Mouse (Mus musculus): ENCODE data around the gene Timd2.
"Not testable (repeated sequence)": the region's sequence is repeated elsewhere in the genome, so short reads cannot be mapped to it uniquely, and the experiment has no call there.

Gene Timd2

DNA sequence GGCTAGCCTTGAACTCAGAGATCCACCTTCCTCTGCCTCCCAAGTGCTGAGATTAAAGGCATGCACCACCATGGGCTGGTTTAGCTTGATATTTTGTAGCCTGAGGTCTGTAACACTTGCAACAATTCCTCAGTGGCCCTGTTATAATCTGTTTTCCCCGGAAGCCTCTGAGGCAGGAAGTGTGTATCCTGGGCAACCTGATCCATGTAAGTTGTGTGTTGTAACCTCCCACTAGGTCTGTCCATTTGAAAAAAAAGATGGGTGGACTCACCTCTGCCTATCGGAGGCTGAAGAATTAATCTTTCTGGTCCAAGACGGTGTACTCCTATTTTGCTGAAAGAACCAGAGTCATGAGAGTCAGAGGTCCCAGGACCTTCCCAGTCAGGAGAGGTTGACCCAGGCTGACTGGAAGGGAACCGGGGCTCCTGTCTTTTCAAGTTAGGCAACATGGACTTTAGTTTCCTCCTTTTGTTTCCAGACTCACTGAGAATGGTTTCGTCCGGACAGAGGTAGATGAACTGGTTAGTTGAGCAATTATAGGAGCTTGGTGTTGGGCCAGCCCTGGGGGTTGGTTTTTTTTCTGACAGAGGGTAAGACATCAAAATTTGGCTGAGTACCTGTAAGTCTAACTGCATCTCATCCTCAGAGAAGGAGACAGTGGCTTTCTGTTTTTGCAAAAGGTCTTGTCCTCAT lies at the start of gene Timd2:
Gene Timd2 (minus strand): TSS at position 398 of the 693 bp plus-strand sequence.
- no peak for DNase-seq (ENCODE audit: low read depth in 1 of 2, low spot score in 2 of 2)

DNA sequence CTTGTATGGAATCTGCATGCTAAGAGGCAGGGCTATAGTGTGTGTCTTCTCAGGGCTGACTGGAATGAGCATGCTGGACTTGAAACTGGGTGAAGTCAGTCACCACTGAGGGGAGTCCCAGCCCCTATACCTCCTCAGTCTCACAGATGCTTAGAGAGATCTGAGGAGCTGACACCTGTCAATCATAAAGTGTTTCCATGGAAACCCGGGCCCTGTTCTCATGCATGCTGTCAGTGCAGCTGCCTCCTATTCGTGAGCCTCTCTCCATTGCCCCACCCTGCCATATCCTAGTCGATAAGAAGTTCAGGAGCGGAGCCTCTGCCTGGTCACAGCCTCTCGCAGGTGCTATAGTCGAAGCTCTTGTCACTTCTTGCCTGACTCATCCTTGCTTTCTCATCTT lies 48.9 kb upstream of the Timd2 start:
- DNase-seq (ENCODE audit: low read depth in 1 of 2, low spot score in 2 of 2): not testable (repeated sequence)

DNA sequence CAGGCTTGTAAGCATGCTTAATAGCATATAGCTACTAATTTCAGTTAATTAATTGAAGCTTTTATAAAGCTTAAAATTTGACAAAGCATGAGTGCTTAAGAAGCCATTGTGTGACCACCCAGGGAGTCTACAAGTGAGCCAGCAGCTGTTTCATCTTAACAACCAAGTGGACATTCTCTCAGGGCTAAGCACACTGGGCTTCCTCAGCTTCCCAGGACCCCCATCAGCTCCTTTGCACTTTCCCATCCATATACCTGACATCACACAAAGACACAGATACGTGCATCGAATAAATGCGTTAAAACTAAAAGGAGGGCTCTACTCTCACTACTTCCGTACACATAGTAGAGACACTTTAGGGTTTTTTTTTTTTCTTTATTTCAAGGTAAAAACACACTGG lies 47.8 kb upstream of the Timd2 start:
- no peak for DNase-seq (ENCODE audit: low read depth in 1 of 2, low spot score in 2 of 2)

DNA sequence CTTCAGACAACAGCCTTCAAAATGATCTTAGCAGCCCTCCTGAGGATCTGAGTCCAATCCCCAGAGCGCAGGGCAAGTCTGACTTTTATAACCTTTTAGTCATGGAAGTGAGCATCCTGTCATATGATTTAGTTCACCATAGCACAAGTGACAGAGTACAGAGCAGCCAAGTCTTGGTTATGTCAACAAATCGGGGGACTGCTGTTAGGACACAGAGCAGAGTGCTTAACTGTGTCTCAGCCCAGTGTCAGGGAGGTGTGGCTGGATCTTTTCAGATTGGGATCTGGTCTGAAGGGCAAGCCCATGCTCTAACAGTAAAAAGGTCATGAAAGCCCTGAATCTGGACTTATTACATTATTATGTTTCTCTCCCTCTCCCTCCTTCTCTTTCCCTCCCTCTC lies 46.8 kb upstream of the Timd2 start:
- DNase-seq (ENCODE audit: low read depth in 1 of 2, low spot score in 2 of 2): no peak

DNA sequence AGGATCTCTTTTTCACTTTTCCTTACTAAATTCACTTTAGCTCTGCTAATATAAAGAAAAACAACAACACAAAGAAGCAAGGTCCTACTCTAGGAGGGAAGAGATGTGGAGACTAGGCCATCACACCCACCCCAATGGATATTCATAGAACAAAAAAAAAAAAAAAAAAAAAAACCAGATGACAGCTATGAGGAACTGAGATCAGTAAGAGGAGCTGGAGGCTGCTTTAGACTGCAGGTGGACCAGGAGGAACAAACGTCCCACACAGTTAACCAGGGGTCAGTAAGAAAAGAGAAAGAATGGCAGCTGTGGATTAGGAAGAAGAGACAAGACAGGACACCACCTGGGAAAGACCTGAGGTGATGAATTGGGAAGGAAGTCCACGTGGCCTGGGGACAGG lies 41.1 kb upstream of the Timd2 start:
- no peak for DNase-seq (ENCODE audit: low read depth in 1 of 2, low spot score in 2 of 2)

DNA sequence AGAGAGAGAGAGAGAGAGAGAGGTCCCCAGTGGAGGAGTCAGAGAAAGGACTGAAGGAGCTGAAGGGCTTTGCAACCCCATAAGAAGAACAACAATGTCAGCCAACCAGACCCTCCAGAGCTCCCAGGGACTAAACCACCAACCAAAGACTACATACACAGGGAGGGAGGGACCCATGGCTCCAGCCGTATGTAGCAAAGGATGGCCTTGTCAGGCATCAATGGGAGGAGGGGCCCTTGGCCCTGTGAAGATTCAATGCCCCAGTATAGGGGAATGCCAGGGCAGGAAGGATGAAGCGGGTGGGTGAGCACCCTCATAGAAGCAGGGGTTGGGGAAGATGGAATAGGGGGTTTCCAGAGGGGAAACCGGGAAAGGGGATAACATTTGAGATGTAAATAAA lies 34.9 kb upstream of the Timd2 start:
- no peak for DNase-seq (ENCODE audit: low read depth in 1 of 2, low spot score in 2 of 2)

DNA sequence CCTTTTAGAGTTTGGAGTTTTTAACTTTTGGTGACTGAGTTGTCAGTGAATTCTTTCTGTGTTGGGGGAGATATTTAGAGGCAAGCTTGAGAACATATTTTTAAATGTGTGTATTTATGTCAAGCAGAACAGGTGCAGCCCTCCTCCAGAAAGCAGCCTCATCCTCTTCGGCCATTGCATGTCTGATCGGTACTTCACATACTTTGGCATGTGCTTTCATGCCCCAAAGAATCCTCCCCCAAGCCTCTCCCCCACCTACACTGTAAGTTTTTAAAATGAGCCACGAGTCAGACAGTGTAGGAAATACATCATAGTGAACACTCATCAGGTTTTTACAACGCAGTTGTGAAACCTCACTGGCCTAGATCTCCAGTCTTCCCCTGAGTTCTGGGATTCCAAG lies 34.0 kb upstream of the Timd2 start:
- DNase-seq (ENCODE audit: low read depth in 1 of 2, low spot score in 2 of 2): no peak

DNA sequence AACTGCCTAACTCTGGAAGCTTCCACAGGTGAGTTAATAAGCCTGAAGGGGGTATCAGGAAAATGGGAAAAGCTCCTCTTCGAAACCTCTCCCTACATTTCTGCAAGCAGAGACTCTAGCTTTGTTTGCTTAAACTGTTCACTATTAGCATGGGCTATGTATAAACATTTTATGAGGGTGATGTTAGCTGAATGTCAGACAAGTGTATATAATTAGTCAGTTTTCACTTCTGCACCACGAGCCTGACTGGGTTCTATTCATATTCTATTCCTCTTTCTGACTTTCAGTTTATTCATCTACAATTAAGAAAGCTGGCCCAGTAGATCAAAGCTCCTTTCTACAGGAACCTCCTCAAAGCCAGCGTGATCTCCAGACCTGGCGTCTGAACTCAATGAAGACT lies 32.6 kb upstream of the Timd2 start:
- no peak for DNase-seq (ENCODE audit: low read depth in 1 of 2, low spot score in 2 of 2)

DNA sequence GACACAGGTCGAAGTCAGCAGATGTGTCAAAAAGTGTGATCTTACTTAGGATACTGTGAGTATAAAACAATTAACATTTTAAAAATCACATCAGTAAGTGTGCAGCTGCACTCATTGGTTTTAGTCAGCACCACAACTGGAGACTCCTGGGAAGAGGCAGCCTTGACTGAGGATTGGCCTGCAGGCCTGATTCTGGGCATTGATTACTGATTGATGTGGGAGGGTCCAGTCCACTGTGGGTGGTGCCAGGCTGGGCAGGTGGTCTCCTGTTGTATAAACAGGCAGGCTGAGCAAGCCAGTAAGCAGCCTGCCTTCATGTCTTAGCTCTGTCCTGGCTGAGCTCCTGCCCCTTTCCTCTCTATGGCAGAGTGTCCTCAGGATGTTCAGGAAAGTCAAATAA lies 28.2 kb upstream of the Timd2 start, which contains the start of gene Havcr1:
Gene Havcr1 (plus strand): TSS at position 5 of the 400 bp plus-strand sequence.
- not testable (repeated sequence) for DNase-seq (ENCODE audit: low read depth in 1 of 2, low spot score in 2 of 2)

DNA sequence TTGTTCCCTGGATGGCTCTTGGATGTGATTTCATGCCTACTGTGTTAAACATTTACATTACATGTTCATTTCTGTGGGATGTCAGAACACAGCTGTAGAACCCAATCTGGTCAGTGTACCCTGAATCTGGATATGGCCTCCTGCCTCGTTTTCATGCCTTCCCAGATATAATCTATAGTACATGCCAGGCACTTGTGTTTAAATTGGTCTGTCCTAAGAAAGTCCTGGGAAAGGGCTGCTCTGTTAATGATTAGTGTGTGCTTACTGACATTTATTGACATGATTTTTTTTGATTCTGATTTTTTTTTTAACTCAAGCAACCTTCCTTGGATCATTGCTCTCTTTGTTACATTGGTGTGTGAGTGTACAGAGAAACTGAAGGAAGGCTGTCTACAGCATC lies 27.8 kb upstream of the Timd2 start:
- DNase-seq (ENCODE audit: low read depth in 1 of 2, low spot score in 2 of 2): no peak

DNA sequence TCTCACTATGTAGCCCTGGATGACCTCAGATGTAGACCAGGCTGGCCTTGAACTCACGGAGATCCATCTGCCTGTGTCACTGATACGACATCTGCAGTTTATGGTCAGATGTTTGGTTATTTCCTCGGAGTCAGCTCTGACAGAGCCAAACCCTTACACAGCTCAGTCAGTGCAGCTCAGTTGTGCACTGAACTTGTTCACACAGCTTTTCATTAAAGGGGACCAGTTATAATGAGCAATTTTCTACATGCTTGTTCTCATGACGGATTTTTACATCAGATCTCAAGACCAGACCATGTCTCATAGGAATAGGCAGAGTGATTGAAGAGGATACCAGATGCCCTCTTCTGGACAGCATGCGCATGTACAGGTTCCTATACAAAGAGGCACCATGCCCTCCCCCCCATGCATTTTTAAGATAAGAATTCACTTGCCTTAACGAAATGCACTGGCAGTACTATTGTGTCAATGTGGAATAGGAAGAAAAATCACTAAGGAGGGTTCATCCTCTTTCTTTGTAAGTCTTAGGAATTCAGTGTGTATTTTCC lies 26.5 kb upstream of the Timd2 start:
- DNase-seq (ENCODE audit: low read depth in 1 of 2, low spot score in 2 of 2): no peak

DNA sequence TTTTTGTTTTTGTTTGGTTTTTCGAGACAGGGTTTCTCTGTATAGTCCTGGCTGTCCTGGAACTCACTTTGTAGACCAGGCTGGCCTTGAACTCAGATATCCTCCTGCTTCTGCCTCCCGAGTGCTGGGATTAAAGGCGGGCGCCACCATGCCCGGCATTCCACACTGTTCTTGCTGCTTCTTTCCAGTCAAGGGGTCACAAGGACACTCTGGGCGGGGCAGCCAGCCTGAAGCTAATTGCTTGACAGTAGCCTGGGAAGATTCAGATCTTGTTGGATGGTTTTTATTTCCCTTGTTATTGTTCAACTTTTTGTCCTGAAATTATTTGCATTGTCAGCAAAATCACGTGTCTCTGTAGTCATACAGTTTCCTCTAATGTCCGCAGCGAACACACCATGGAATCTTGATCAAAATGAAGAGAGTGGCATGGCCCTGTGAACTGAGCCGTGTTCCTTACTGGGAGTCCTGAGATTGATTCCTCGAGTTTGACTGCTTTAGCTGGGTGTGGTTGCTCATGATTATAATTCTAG lies 24.7 kb upstream of the Timd2 start:
- no peak for DNase-seq (ENCODE audit: low read depth in 1 of 2, low spot score in 2 of 2)

DNA sequence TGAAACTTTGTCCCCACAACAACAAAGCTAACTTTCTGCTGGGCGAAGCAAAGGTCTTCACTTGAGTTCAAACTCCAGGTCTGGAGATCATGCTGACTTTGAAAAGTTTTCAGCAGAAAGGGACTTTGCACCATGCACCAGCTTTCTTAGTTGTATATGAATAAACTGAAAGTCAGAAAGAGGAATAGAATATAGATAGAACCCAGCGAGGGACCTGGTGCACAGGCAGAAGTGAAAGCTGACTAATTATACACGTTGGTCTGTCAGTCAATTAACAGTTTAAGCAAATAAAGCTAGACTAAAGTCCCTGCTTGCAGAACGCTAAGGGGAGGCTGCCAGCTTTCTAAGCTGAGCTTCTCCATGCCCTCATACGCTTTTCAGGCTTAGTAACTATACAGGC lies 8.0 kb downstream of the Timd2 start:
- DNase-seq (ENCODE audit: low read depth in 1 of 2, low spot score in 2 of 2): no peak

DNA sequence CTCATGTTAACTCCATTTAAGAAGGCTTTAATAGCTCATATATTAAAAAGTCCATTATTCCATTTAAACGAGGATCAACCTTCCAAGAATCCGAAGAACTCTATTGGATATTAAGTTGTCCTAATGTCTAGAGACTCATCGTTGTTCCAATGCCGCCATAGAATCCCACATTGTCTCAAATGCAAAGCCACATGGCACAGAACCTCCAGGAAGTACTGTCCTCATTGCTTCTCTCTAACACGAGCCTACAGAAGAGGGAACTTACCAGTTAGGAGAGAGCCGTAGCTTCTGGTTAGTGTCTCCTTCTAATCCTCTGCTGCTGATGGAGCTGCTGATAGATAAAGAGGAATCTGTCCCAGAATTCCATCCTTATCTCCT lies 8.6 kb downstream of the Timd2 start:
- DNase-seq (ENCODE audit: low read depth in 1 of 2, low spot score in 2 of 2): no peak

DNA sequence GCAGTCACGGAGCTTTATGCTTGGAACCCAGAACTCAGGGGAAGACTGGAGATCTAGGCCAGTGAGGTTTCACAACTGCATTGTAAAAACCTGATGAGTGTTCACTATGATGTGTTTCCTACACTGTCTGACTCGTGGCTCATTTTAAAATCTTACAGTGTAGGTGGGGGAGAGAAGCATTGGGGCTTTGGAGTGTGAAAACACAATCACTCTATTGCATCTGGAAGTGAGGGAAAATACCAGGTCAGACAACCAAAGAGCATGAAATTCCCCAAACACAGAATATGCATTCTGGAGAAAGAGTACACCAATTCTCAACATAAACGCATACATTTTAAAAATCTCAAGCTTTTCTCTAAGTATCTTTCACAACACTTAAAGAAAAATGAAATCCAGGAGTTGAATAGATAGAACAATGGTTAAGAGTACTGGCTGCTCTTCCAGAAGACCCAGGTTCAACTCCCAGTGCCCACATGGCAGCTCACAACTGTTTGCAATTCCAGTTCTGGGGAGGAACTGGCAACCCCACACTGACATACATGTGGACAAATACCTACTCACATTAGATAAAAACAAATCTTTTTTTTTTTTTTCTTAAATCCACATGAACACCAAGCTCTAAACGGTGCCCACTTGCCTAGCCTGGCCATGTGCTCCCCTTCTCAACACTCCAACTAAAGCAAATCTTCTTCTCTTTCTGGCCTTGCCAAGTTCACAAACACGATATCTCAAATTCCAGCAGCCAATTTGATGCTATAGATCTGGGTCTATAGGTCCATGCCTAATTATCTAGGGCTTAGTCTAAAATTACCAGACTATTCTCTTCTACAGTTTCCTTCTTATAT lies 9.2 kb downstream of the Timd2 start:
- DNase-seq (ENCODE audit: low read depth in 1 of 2, low spot score in 2 of 2): no peak

DNA sequence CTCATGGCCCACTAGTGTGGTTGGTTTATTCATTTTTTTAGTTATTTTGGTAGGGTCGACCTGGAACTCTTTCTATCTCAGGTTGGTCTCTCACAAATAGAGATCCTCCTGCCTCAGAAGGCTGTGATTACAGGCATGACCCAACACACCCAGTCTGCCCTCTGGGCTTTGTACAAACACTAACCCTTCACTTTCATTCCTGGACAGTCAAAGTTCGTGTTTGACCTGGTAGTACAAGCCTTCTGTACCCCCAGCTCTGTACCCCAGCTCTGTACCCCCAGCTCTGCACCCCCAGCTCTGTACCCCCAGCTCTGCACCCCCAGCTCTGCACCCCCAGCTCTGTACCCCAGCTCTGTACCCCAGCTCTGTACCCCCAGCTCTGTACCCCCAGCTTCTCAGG lies 11.0 kb downstream of the Timd2 start:
- DNase-seq (ENCODE audit: low read depth in 1 of 2, low spot score in 2 of 2): not testable (repeated sequence)

DNA sequence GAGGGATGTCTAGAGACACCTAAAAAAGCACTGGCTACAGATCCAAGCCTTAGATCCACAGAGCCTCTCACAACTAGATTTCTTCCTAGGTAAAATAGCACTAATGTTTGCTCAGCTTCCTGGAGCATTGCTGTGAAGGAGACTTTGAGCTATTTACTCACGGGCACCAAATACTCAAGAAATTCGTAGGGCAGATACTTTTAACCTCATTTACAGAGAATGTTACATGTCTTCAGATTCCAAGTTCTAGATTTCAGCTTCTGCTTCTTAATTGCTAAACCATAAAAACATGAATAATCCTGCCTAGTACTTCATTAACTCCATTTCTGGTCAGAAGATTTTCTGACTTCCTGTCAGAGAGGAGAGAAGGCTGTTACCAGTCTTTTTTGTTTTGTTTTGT lies 16.7 kb downstream of the Timd2 start:
- no peak for DNase-seq (ENCODE audit: low read depth in 1 of 2, low spot score in 2 of 2)

DNA sequence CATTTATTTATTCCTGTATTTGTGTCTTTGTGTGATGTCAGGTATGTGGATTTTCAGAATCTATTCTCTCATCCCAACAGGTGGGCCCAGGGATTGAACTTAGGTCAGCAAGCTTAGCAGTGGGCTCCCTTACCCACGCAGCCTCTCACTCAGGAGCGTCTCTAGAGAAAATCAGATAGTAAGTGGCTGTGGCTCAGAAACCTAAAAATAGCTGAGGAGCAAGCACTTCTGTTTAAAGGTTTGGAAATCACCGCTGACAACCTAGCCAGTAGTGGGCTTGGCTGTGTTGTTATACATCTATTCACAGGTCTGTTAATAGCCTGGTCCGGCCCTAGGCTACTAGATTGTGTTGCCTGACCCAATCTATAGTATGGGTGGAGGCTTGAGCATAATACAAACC lies 23.1 kb downstream of the Timd2 start:
- no peak for DNase-seq (ENCODE audit: low read depth in 1 of 2, low spot score in 2 of 2)

DNA sequence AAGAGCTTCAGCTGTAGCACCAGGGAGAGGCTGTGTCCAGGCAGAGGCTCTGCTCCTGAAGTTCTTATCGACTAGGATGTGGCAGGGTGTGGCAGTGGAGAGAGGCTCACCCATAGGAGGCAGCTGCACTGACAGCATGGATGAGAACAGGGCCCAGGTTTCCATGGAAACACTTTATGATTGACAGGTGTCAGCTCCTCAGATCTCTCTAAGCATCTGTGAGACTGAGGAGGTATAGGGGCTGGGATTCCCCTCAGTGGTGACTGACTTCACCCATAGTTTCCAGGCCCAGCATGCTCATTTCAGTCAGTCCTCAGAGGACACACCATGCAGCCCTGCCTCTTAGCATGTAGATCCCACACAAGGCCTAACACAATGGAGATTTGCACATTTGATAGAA lies 24.0 kb downstream of the Timd2 start:
- no peak for DNase-seq (ENCODE audit: low read depth in 1 of 2, low spot score in 2 of 2)

DNA sequence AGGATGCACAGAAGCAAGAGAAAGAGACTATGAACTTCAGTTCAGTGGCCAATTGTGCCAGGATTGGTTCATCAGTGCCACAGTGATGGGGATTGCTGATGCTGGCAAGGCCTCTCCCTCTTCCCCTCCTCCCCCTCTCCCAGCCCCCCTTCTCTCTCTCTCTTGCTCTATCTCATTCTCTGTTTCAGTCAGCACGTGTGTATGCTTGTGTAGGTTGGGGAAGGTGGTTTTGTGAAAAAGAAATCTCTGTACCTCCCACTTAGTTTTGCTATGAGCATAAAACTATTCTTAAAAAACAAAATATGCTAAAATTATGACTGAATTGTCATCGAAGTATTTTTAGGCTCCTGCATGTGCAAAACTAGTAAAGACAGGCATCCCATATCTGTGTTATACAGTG lies 38.9 kb downstream of the Timd2 start:
- DNase-seq (ENCODE audit: low read depth in 1 of 2, low spot score in 2 of 2): no peak

DNA sequence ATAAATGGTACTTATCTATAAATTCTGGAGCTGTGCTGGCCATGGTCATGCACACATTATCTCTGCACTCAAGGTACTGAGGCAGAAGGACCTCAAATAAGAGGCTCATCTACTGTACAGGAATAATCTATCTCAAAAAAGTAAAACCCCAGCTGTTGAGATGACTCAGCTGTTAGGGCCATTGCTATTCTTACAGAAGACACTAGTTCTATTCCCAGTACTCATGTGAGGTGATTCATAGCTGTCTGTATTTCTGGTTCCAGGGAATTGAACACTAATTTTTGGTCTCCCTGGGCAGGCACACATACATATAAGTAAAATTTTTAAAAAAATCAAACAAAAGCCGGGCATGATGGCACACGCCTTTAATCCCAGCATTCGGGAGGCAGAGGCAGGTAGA lies 39.8 kb downstream of the Timd2 start:
- no peak for DNase-seq (ENCODE audit: low read depth in 1 of 2, low spot score in 2 of 2)
